Mouse (Mus musculus) hindlimb bud, embryonic 11.5 days (tissue): ENCODE data around the gene Cd151.

ENCODE experiments used
- DNase-seq: peaks from one replicate; pipeline ENCODE4 v3.0.0-alpha.2; 2012; ENCODE audit warnings: low read depth, low spot score; ENCODE audit errors: extremely low spot score

Cd151 gene

GRCm38 (mm10) chr7:141492738-141493137 lies 25.5 kb downstream of the Cd151 start:
- no peak for DNase-seq

DNA sequence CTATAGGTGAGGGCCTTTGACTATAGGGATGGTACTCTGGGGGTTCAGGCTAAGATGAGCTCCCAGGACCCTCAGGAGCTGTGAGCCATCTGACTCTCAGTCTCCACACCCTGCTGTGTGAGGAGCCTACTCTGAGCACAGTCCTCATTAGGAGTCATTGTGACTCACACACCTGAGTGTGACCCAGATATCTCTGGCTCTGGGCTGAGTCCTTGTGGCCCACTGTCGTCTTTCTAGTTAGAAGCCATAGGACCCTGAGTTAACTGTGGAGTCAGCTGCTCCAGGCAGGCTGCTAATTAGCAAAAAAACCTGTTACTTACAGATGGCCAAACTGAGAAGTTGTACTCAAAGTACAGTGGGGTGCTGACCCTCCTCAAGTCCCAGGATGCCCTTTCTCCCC lies 26.5 kb downstream of the Cd151 start:
- DNase-seq: no peak

DNA sequence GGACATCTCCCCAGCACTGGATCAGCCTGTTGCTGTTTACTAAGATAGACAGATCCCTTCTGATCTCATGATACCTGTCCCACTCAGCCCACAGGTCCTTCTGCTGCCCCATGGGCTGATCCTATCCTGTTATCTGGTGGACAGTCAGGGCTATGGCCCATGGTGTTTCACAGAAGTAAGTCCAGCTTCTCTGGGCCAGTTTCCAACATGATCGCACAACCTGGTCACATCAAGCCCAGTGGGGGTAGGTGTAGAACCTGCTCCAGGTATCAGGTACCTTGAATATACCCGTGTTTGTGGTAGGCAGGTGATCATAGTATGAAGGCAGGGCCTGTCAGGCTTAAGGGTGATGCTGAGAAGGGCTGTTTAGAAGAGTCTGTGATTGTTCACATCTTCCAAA lies 28.2 kb downstream of the Cd151 start:
- DNase-seq: no peak

DNA sequence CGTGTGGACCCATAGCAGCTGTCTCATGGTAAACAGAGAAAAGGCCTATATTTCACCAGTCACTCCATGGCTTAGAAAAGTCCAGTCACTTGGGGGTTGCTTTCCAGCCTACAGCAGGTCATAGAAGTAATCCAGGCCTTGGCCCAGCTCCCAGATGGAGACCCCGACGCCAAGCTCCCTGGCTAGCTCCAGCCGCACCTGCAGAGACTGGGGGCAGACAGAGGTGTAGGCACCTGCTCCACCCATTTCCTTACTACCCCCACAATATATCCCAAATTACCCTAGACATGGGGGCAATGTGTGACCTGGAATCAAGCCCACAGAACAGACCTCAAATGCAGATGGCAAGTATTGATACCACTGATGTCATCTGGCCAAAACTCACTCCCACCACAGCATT lies 28.7 kb downstream of the Cd151 start:
- DNase-seq: no peak

- no peak for DNase-seq
Measured at GRCm38 (mm10) chr7:141497600-141497999, 30.4 kb downstream of the Cd151 start.

GRCm38 (mm10) chr7:141501820-141502555 lies 34.8 kb downstream of the Cd151 start:
- no peak for DNase-seq

DNA sequence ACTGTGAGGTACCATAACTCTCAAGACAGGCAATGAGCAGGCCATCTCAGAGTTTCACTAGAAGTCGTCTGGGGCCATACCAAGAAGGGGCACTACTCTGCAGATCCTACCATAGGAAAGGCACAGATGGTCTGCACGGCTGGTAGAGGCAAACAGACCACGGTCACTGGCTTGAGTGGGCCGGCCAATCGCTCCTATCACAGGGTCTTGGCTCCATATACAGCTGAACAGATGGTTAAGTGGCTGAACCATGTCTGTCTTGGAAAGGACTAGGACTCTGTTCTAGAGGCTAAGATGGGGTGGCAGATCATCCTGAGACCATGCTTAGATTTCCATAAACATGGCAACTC lies 35.3 kb downstream of the Cd151 start:
- DNase-seq: no peak

DNA sequence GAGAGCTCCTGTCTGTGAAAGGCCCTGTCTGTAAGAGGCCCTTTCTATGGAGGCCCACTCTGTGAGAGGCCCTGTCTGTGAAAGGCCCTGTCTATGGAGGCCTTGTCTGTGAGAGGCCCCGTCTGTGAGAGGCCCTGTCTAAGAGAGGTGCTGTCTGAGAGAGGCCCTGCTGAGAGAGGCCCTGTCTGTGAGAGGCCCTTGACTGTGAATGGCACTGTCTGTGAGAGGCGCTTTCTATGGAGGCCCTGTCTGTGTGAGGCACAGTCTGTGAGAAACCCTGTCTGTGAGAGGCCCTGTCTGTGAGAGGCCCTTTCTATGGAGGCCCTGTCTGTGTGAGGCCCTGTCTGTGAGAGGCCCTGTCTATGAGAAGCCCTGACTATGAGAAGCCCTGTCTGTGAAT lies 39.1 kb downstream of the Cd151 start:
- DNase-seq: no peak

- DNase-seq: no peak
Measured at GRCm38 (mm10) chr7:141508160-141508559, 41.0 kb downstream of the Cd151 start.

GRCm38 (mm10) chr7:141510196-141510595 lies 43.0 kb downstream of the Cd151 start:
- no peak for DNase-seq

- no peak for DNase-seq
Measured at GRCm38 (mm10) chr7:141510681-141511191, 43.5 kb downstream of the Cd151 start.

- no peak for DNase-seq
Measured at GRCm38 (mm10) chr7:141517638-141518037, 50.4 kb downstream of the Cd151 start.

DNA sequence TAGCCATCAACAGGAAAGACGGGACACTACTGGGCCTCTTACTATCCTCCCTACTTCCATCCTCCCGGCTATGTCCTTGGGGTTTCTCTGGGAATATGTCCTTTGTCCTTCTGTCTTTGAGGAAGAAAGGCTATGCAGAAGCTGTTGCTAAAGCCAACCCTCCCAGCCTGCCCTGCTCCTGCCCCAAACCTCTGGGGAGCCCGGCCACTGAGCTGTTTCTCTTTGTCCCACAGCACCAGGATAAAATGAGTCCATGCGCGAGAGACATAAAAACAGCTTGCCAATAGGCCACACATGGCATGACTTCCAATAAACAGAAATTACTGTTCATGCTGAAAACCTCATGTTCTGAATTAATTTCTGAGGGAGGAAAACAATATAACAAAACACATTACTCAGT lies 51.1 kb downstream of the Cd151 start:
- DNase-seq: no peak

DNA sequence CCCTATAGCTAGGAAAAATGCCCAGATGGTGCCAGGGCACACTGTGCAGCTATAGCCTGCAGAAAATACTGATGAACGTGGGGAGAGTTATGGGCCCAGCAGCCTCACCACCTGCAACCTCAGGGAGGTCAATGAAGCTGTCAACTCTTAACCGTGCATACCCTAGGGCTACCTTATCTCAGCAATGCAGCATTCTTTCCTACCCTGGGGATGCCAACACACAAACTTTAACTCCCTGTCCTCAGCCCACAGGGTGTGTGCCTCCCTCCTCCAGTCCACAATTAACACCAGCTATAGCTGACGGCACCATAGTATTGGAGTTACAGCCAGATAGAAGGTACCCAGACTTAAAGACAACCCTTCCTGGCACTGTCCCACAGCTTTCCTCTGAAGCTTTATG lies 51.7 kb downstream of the Cd151 start:
- DNase-seq: no peak

GRCm38 (mm10) chr7:141519795-141520194 lies 52.6 kb downstream of the Cd151 start:
- DNase-seq: no peak
